Mouse (Mus musculus) midbrain, embryonic 16.5 days (tissue): ENCODE results near the gene Wdr86. TPM values are rescaled to one million over a fixed set of nuclear protein-coding genes. Genes with fewer than 3 reads are reported as not detected.

ENCODE experiments used
- ATAC-seq: fragments of 200-750 bp; cut with Nextera tagmentation; 2 replicates; pipeline ENCODE4 v1.8.0; 2017; ENCODE audit warnings: moderate TSS enrichment
- H3K27ac ChIP-seq: fragments of 300-500 bp; sonication (generic); 2 replicates; pipeline ENCODE4 v1.5.1; 2014; ENCODE audit warnings: mild to moderate bottlenecking, low read length, mixed read lengths
- H3K27me3 ChIP-seq: fragments of 300-500 bp; sonication (generic); 2 replicates; pipeline ENCODE4 v1.6.1; 2014; ENCODE audit warnings: low read depth, low read length, mixed read lengths; ENCODE audit not compliant: control insufficient read depth, insufficient read depth
- H3K36me3 ChIP-seq: fragments of 300-500 bp; sonication (generic); 2 replicates; pipeline ENCODE4 v1.6.1; 2014; ENCODE audit warnings: mild to moderate bottlenecking, low read length, moderate library complexity, mixed read lengths; ENCODE audit not compliant: control insufficient read depth, insufficient read depth
- H3K4me1 ChIP-seq: fragments of 300-500 bp; sonication (generic); 2 replicates; pipeline ENCODE4 v1.6.1; 2014; ENCODE audit warnings: mild to moderate bottlenecking, low read length, mixed read lengths; ENCODE audit not compliant: control insufficient read depth, insufficient read depth
- H3K4me2 ChIP-seq: fragments of 300-500 bp; sonication (generic); 2 replicates; pipeline ENCODE4 v1.6.1; 2014; ENCODE audit warnings: mild to moderate bottlenecking, low read length, mixed read lengths
- H3K4me3 ChIP-seq: fragments of 300-500 bp; sonication (generic); 2 replicates; pipeline ENCODE4 v1.5.1; 2014; ENCODE audit warnings: low read depth, mild to moderate bottlenecking, low read length, moderate library complexity, mixed read lengths
- H3K9ac ChIP-seq: fragments of 300-500 bp; sonication (generic); 2 replicates; pipeline ENCODE4 v1.6.1; 2014; ENCODE audit warnings: low read depth, low read length, mixed read lengths
- H3K9me3 ChIP-seq: fragments of 300-500 bp; sonication (generic); replicated peaks from 2 replicates; pipeline ENCODE4 v1.6.1; 2014; ENCODE audit warnings: mild to moderate bottlenecking, low read length, mixed read lengths; ENCODE audit not compliant: control insufficient read depth, poor library complexity, severe bottlenecking
- WGBS: fragments of 180-500 bp; shearing (Covaris S2); extraction: QIAGEN DNeasy Blood & Tissue Kit; methylation state at CpG from one replicate; pipeline ENCODE4 v1.1.7; 2014; 5-methylcytosine and 5-hydroxymethylcytosine counted together
- polyA plus RNA-seq: library from polyadenylated mRNA; unstranded; fragments of >200 nt; fragmentation: Nextera tagmentation; extraction: Ambion mirVana; gene quantifications from 2 replicates; pipeline ENCODE4 v1.2.1, GENCODE M21; 2015

The Wdr86 gene
- polyA plus RNA-seq, 1 experiment from 2014 or later = 5.7 TPM

DNA sequence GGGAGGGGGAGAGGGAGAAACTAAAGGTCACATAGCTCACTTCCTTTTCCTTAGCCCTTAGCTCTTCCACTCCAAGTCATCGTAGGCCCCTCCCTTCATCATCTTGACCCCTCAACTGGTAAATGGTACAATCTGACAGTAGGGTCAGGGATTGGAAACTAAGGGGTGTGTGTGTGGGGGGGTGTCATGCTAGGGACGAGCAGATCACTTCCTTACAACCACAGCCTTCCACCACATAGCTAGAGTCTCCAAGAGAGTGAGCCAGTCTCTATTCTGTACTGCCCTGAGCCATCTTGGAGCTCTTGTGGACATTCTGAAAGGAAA is 21.6 kb upstream of the Wdr86 start:
- H3K4me2 ChIP-seq = peak overlapping the region; percentile 74
- no peaks in the 10 kb centered on the region for H3K36me3 ChIP-seq
- no peaks in the 10 kb centered on the region for H3K9me3 ChIP-seq
- H3K4me3 ChIP-seq = no peak overlapping the region
- H3K27ac ChIP-seq = no peak overlapping the region
- ATAC-seq = no peak
- 3% methylated on average over 2 of the region's 2 CpGs for WGBS
- H3K4me1 ChIP-seq = peaks cover 12% of the 10 kb centered on the region
- H3K27me3 ChIP-seq = no peaks in the 10 kb centered on the region
- peak overlapping the region; percentile 72; the same call in 1 of the 2 replicates for H3K9ac ChIP-seq

DNA sequence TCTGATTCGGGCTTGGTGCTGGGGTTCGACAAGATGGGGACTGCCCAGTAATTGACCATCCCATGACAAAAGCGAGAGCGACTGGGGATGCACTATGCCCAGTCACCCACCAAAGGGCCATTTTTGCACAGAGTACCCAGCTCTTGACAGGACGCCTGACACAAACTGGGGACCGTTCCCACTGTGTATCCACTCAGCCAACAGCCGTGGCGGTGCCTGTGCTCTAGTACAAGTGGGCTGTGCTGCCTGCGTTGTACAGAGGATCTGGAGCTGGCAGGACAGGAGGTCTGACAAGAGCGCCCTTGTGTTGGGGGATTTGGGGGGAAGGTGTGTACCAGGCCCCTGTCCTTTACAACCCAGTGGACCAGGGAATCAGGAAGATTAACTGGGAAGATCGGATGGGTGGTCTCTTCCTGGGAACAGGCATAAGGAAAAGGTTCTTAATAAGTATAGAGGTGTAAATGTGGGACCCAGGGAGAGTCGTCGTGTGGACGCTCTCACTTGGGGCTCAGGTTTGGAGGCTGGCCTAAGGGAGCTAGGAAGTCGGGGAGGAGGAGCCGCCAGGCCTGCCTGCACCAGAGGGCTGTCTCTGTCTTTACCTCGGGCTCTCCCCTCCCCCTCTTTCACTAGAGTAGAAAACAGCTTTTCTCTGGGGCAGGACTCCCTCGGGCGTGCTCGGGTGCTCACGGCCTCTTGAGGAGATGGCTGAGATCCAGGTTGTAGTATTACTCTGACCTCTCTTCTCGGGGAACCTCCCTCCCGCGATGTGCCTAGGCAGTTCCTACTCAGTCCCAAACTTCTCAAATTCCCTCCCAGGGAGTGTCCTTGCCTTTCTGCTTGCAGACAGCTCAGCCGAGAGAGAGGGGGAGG is 21.0 kb upstream of the Wdr86 start:
- Histone ChIP-seq H3K27me3 (no peaks in the 10 kb centered on the region), H3K36me3 (no peaks in the 10 kb centered on the region), H3K9ac (peak overlapping the region; percentile 72), H3K9me3 (no peaks in the 10 kb centered on the region), H3K4me2 (peak overlapping the region; percentile 74), H3K4me3 (peak overlapping the region; percentile 48), H3K4me1 (peaks cover 12% of the 10 kb centered on the region), H3K27ac (peak overlapping the region; percentile 74)
- 1% methylated on average over 25 of the region's 25 CpGs for WGBS
- peak; percentile 74 for ATAC-seq

DNA sequence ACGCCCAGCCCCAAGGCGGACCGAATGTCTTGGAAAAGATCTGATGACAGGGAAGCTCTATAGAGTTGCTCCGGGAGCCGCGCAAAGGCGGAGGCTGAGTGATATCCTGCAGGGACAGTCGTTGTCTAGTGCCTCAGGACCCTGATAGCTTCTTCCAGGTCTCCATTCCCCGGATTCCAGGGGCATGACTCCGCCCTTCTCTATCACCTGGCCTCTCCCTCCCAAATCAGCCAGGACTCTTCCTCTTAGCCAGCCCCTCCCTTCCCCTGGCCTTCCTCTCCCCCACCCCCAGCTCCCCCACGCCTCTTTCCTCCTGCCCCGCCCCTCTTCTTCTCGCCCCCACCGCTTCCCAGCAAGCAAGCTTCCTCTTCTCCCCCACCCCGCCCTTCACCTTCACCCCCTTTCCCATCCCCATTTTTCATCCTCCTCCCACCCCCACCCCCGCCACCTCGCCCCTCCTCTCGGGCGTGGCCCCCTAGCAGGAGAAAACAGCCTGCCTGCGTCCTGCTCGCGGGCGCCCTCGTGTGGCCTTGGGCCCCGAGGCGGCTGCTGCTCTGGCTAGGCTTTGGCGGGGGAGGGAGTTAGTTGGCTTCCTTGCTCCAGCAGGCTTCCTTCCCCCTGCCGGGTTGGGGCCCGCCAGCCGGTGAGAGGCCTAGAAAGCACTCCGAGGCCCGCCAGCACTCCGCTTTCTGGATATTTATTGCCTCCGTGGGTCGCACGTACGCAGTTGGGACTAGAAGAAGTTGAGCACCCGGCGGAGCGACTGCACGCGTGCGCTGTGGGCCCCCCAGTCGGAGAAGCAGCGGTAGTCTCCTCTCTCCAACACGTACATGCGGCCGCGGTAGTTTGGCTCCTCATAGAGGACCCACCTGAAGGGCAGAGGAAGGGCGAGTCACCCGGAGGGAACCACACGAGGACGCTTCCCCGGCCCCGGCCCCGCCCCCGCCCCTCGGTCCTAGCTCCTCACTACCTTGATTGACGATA is 20.1 kb upstream of the Wdr86 start:
- peak overlapping the region; percentile 72 for H3K9ac ChIP-seq
- no peaks in the 10 kb centered on the region for H3K27me3 ChIP-seq
- 1% methylated on average over 56 of the region's 59 CpGs for WGBS
- peaks cover 12% of the 10 kb centered on the region for H3K4me1 ChIP-seq
- H3K9me3 ChIP-seq = no peaks in the 10 kb centered on the region
- H3K27ac ChIP-seq = peak overlapping the region; percentile 74
- ATAC-seq = peak; percentile 82
- H3K36me3 ChIP-seq = no peaks in the 10 kb centered on the region
- H3K4me2 ChIP-seq = peak overlapping the region; percentile 74
- H3K4me3 ChIP-seq = peak overlapping the region; percentile 48

DNA sequence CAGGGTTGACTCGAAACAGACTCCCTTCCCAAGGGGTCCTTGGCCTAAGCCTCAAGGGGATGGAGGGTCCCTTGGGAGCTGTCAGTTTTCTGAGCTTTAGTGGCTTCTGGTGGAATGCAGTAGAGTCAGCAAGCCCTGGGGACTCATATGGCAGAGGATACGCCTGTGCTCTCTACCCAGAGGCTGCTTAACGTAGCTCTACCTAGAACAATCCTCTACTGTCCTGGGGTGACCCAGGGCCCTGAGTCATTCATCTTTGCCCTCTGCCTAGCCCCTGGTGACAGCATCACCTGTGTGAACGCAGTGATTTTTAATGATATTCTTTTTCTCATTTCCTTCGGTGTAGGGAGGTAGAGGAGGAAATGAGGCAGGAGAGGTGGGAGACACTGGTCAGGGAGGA is 19.2 kb upstream of the Wdr86 start:
- peak overlapping the region; percentile 74 for H3K4me2 ChIP-seq
- ATAC-seq = peak; percentile 26
- H3K4me1 ChIP-seq = peaks cover 12% of the 10 kb centered on the region
- H3K9me3 ChIP-seq = no peaks in the 10 kb centered on the region
- no peaks in the 10 kb centered on the region for H3K27me3 ChIP-seq
- H3K4me3 ChIP-seq = peak overlapping the region; percentile 48
- WGBS = 60% methylated on average over 5 of the region's 5 CpGs
- no peaks in the 10 kb centered on the region for H3K36me3 ChIP-seq
- H3K9ac ChIP-seq = peak overlapping the region; percentile 52; the same call in 1 of the 2 replicates
- peak overlapping the region; percentile 74 for H3K27ac ChIP-seq

DNA sequence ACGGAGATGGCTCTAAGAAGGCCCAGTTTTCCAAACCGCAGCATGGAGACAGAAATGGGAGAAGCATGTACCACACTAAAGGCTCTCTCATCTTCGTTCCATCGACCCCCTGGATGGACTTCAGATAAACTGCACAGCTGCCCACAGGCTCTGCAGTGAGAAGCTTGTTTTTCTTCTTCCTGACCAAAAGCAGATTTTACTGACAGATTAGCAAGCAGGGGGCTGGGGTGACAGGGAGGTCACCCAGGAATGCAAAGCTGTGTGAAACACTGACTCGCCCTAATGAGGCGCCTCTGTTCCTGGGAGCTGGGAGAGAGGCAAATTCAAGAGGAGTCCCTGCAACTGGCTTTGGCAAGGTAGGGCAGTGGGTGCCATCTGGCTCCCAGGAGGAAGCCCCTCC is 17.0 kb upstream of the Wdr86 start:
- no peak overlapping the region for H3K4me3 ChIP-seq
- WGBS = 7% methylated on average over 6 of the region's 6 CpGs
- peak overlapping the region; percentile 26; the same call in 1 of the 2 replicates for H3K9ac ChIP-seq
- H3K4me2 ChIP-seq = no peak overlapping the region
- H3K4me1 ChIP-seq = peaks cover 12% of the 10 kb centered on the region
- H3K27ac ChIP-seq = no peak overlapping the region
- ATAC-seq = no peak
- H3K27me3 ChIP-seq = no peaks in the 10 kb centered on the region
- H3K36me3 ChIP-seq = no peaks in the 10 kb centered on the region
- no peaks in the 10 kb centered on the region for H3K9me3 ChIP-seq

DNA sequence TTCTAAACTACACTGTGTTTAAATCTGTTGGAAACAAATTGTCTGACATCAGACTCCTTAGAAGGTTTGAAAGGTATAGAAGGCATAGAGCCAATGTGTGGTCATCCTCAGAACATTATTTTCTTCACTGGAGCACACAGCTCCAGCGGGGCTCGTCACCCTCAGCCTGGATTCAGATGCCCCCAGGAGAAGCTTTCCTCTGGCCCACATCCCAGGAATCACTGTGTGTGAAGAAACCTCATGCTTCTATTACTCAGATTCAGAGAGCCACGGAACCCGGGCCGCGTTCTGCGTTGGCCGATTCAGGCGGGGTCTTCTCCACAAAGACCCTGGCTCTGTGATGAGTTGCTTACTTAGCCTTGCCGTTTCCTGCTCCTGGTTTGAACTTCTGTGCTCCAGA is 13.4 kb upstream of the Wdr86 start:
- Histone ChIP-seq H3K4me2 (no peak overlapping the region), H3K4me3 (no peak overlapping the region), H3K4me1 (no peaks in the 10 kb centered on the region), H3K36me3 (no peaks in the 10 kb centered on the region), H3K27ac (no peak overlapping the region), H3K27me3 (no peaks in the 10 kb centered on the region), H3K9ac (no peak overlapping the region), H3K9me3 (no peaks in the 10 kb centered on the region)
- no peak for ATAC-seq
- WGBS = 93% methylated on average over 10 of the region's 10 CpGs

DNA sequence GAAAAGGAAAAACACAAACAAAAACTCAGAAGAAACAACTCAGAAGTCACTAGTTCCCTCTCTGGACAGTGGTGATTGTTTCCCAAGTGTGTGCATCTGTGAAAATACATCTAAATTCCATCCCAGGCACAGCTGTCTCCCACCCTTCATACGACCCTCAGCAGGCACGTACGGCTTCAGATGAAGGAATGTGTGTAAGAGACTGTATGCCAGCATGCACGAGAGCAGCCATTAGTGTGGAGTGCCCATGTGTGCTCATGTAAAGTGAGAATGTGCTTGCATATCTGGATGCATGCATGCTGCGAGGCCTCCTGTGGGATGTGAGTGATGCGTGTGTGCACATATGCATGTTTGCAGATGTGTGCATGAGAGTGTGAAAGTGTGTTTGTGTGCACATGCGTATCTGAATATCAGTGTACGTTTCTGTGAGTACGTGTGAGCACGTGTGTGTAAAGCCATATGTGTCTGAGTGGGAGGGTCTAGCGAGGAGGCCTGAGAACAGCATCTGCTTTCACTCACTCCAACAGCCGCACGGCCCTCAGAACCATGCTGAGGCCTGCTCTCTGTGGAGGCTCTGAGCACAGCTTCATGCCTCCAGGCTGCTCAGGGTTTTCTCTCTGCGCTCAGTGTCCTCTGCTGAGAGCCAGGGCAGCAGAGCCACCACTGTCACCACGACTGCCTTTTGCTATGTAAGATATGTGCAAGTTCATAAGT is 10.8 kb upstream of the Wdr86 start:
- 81% methylated on average over 15 of the region's 15 CpGs for WGBS
- Histone ChIP-seq H3K4me1 (no peaks in the 10 kb centered on the region), H3K4me3 (no peak overlapping the region), H3K9me3 (no peaks in the 10 kb centered on the region), H3K9ac (no peak overlapping the region), H3K27me3 (no peaks in the 10 kb centered on the region), H3K27ac (no peak overlapping the region), H3K36me3 (no peaks in the 10 kb centered on the region), H3K4me2 (no peak overlapping the region)
- no peak for ATAC-seq

DNA sequence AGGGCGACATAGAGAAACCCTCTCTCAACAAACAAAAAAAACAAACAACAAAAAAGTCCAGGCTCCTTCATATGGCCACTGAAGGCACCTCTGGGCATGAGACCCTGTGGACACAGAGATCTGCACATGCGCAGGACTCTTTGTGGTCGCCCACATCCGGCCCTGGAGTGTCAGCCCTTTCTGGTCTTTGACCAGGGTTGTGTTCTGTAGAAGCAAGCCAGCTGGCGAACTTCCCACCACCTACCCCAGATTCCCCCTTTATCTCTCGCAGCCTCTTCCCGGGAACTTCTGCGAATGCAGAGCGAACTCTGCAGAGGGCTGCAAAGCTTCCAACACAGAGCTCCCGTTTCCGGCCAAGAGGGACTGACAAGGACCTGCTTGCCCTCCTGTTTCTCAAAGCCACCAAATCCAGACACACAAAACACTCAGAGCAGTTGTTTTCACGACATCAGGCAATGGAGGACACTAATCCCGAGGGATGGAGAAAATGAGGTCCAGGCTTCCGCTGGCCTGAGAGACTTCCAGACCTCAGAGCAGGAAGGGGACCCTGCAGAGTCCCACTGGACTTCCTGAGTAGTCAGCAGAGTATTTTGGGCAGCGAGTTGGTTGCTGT is 8.7 kb upstream of the Wdr86 start:
- no peaks in the 10 kb centered on the region for H3K9me3 ChIP-seq
- WGBS = 60% methylated on average over 15 of the region's 15 CpGs
- no peaks in the 10 kb centered on the region for H3K27me3 ChIP-seq
- H3K4me2 ChIP-seq = no peak overlapping the region
- H3K36me3 ChIP-seq = no peaks in the 10 kb centered on the region
- ATAC-seq = no peak
- H3K27ac ChIP-seq = 0 out of 2 replicates have a peak overlapping the region, but pooled peaks have one; percentile 26
- no peak overlapping the region for H3K9ac ChIP-seq
- H3K4me3 ChIP-seq = no peak overlapping the region
- no peaks in the 10 kb centered on the region for H3K4me1 ChIP-seq
